Comparison of ENCODE assay signal across 20 mouse cellular contexts in genomic region chr9:99636776-99637175, GRCm38 (mm10). TPM values are rescaled to one million over a fixed set of nuclear protein-coding genes. Genes with fewer than 3 reads are reported as not detected.
DNase-seq lines count a peak whose midpoint lies in the region; ATAC-seq and TF ChIP-seq lines count a peak whose summit lies in the region.
"Had no signal": no experiment of that assay in that cellular context is flagged by ENCODE, and none has a peak within 500 bp of the region (broad histone marks: within the 10 kb centered on the region; RNA-seq: fewer than 3 reads in every experiment).

No protein-coding gene starts in this region.

- H3K36me3 ChIP-seq in midbrain, embryonic 11.5 days (ENCODE audit: control insufficient read depth, insufficient read depth, low read length), result peaks cover 13% of the 10 kb centered on the region; the same call in 1 of the 2 replicates
- peaks cover 87% of the 10 kb centered on the region for H3K36me3 ChIP-seq in midbrain, embryonic 10.5 days
- peaks cover 34% of the 10 kb centered on the region for H3K36me3 ChIP-seq in forebrain, embryonic 14.5 days (ENCODE audit: control insufficient read depth, insufficient read depth, low read length)
- no peaks in the 10 kb centered on the region; the same call in 1 of the 2 replicates for H3K36me3 ChIP-seq in hindbrain, postnatal 0 days (ENCODE audit: insufficient read depth, low read length)
- H3K36me3 ChIP-seq: liver, embryonic 15.5 days had no signal

- TF ChIP-seq CTCF in hindbrain, postnatal 0 days (IDR thresholded peaks at IDR 0.05; ENCODE audit: low read depth), result no peak

- no peak overlapping the region for H3K4me2 ChIP-seq in midbrain, embryonic 11.5 days
- no peak overlapping the region for H3K4me2 ChIP-seq in forebrain, embryonic 14.5 days (ENCODE audit: low read length)
- H3K4me2 ChIP-seq in hindbrain, postnatal 0 days (ENCODE audit: low read depth, low read length), result no peak overlapping the region
- H3K4me2 ChIP-seq: embryonic facial prominence, embryonic 15.5 days; intestine, embryonic 15.5 days; liver, embryonic 15.5 days had no signal

- 85% methylated on average over 1 of the region's 1 CpGs for WGBS in midbrain, embryonic 11.5 days
- WGBS in midbrain, embryonic 10.5 days, result 86% methylated on average over 1 of the region's 1 CpGs
- WGBS in forebrain, embryonic 14.5 days, result 88% methylated on average over 1 of the region's 1 CpGs
- 95% methylated on average over 1 of the region's 1 CpGs for WGBS in hindbrain, postnatal 0 days

- no peak overlapping the region for H3K27ac ChIP-seq in midbrain, embryonic 11.5 days (ENCODE audit: low read depth, low read length)
- no peak overlapping the region for H3K27ac ChIP-seq in midbrain, embryonic 10.5 days (replicated peaks)
- no peak overlapping the region for H3K27ac ChIP-seq in forebrain, embryonic 14.5 days (ENCODE audit: low read depth, low read length)
- H3K27ac ChIP-seq in hindbrain, postnatal 0 days, result no peak overlapping the region
- H3K27ac ChIP-seq: embryonic facial prominence, embryonic 15.5 days; intestine, embryonic 15.5 days; liver, embryonic 15.5 days; stomach, postnatal 0 days had no signal

- H3K9me3 ChIP-seq in midbrain, embryonic 11.5 days (ENCODE audit: control insufficient read depth, low read length), result no peaks in the 10 kb centered on the region
- H3K9me3 ChIP-seq in midbrain, embryonic 10.5 days (replicated peaks), result no peaks in the 10 kb centered on the region
- no peaks in the 10 kb centered on the region for H3K9me3 ChIP-seq in forebrain, embryonic 14.5 days (replicated peaks; ENCODE audit: control insufficient read depth, low read length)
- no peaks in the 10 kb centered on the region for H3K9me3 ChIP-seq in hindbrain, postnatal 0 days (ENCODE audit: low read length)
- H3K9me3 ChIP-seq: embryonic facial prominence, embryonic 15.5 days; intestine, embryonic 15.5 days; liver, embryonic 15.5 days had no signal

- H3K27me3 ChIP-seq in midbrain, embryonic 11.5 days (ENCODE audit: control insufficient read depth, insufficient read depth, low read length), result no peaks in the 10 kb centered on the region
- H3K27me3 ChIP-seq in midbrain, embryonic 10.5 days (ENCODE audit: low read depth, poor library complexity, severe bottlenecking), result no peaks in the 10 kb centered on the region
- no peaks in the 10 kb centered on the region for H3K27me3 ChIP-seq in forebrain, embryonic 14.5 days (replicated peaks; ENCODE audit: control insufficient read depth, insufficient read depth, low read length)
- no peaks in the 10 kb centered on the region for H3K27me3 ChIP-seq in hindbrain, postnatal 0 days (ENCODE audit: insufficient read depth, low read length)
- H3K27me3 ChIP-seq: embryonic facial prominence, embryonic 15.5 days; intestine, embryonic 15.5 days; liver, embryonic 15.5 days had no signal

- no peak overlapping the region for H3K4me3 ChIP-seq in midbrain, embryonic 11.5 days (ENCODE audit: low read depth, low read length)
- no peak overlapping the region for H3K4me3 ChIP-seq in midbrain, embryonic 10.5 days
- no peak overlapping the region for H3K4me3 ChIP-seq in forebrain, embryonic 14.5 days (ENCODE audit: low read depth, low read length)
- H3K4me3 ChIP-seq in hindbrain, postnatal 0 days (ENCODE audit: low read length), result no peak overlapping the region
- H3K4me3 ChIP-seq: embryonic facial prominence, embryonic 15.5 days; intestine, embryonic 15.5 days; liver, embryonic 15.5 days had no signal

- no peak overlapping the region for H3K9ac ChIP-seq in midbrain, embryonic 11.5 days (ENCODE audit: low read length)
- H3K9ac ChIP-seq in forebrain, embryonic 14.5 days (ENCODE audit: low read length), result no peak overlapping the region
- H3K9ac ChIP-seq in hindbrain, postnatal 0 days (replicated peaks; ENCODE audit: low read length), result no peak overlapping the region
- H3K9ac ChIP-seq: embryonic facial prominence, embryonic 15.5 days; intestine, embryonic 15.5 days; liver, embryonic 15.5 days had no signal

- peaks cover 9% of the 10 kb centered on the region for H3K4me1 ChIP-seq in midbrain, embryonic 11.5 days (ENCODE audit: control insufficient read depth, insufficient read depth, low read length)
- peaks cover 15% of the 10 kb centered on the region for H3K4me1 ChIP-seq in midbrain, embryonic 10.5 days
- H3K4me1 ChIP-seq in forebrain, embryonic 14.5 days (ENCODE audit: control insufficient read depth, insufficient read depth, low read length), result peaks cover 8% of the 10 kb centered on the region
- 0 out of 2 replicates have a peak, but pooled peaks cover 4% of the 10 kb centered on the region for H3K4me1 ChIP-seq in hindbrain, postnatal 0 days (ENCODE audit: insufficient read depth, low read length)
- H3K4me1 ChIP-seq: liver, embryonic 15.5 days had no signal

- ATAC-seq in midbrain, embryonic 11.5 days (ENCODE audit: low FRiP score), result peak; percentile 14; the same call in 1 of the 2 replicates
- peak; percentile 61 for ATAC-seq in forebrain, embryonic 14.5 days
- 0 out of 2 replicates have a peak, but pooled peaks have one; percentile 42 for ATAC-seq in hindbrain, postnatal 0 days
- no peak for ATAC-seq in megakaryocyte progenitor cell, adult 5-6 weeks (replicated peaks; ENCODE audit: poor library complexity)
- ATAC-seq: intestine, embryonic 15.5 days had no signal

- DNase-seq in midbrain, embryonic 11.5 days (ENCODE audit: low spot score, missing footprints), result peak; percentile 80
- no peak for DNase-seq in midbrain, embryonic 10.5 days (ENCODE audit: low spot score)
- peak; percentile 56 for DNase-seq in forebrain, embryonic 14.5 days (ENCODE audit: low spot score)
- peak; percentile 40 for DNase-seq in hindbrain, postnatal 0 days (ENCODE audit: low spot score)
- DNase-seq in retina, postnatal 1 day, result peak; percentile 48
- no peak for DNase-seq in right cerebral cortex, adult 18-20 months
- DNase-seq: adrenal gland, postnatal 10 days; cerebellum, postnatal 14 days; heart, adult 18-20 months; heart, postnatal 10 days; kidney, postnatal 10 days; left cerebral cortex, postnatal 4 days; lung, postnatal 4 days; thymus, postnatal 4 days had no signal

RNA-seq across cellular contexts. Expression of gene Dzip1l, which starts 7.5 kb away (rescaled TPM):
- 12.6 and 13.0 TPM in 2 replicates for polyA plus RNA-seq in midbrain, embryonic 11.5 days (2014; fragmentation: Nextera tagmentation; extraction: Ambion mirVana)
- 26.3 and 27.9 TPM in 2 replicates for polyA plus RNA-seq in midbrain, embryonic 10.5 days (2016; fragmentation: Nextera tagmentation; extraction: Ambion mirVana)
- polyA plus RNA-seq in forebrain, embryonic 14.5 days (2014; fragmentation: Nextera tagmentation; extraction: Ambion mirVana), result 6.4 and 7.2 TPM in 2 replicates
- 17.0 and 26.1 TPM in 2 replicates for total RNA-seq in hindbrain, postnatal 0 days (2014; rRNA removed)
- 8.1 and 8.5 TPM in 2 replicates for polyA plus RNA-seq in hindbrain, postnatal 0 days (2015; fragmentation: Nextera tagmentation; extraction: Ambion mirVana)
- total RNA-seq in megakaryocyte progenitor cell, adult 5-6 weeks (2015), result not detected in 2 replicates
- not detected in 2 replicates for total RNA-seq in megakaryocyte progenitor cell, adult 5-6 weeks (2017)

RNA-seq across cellular contexts. Expression of gene A4gnt, which starts 24.5 kb away (rescaled TPM):
- not detected in 2 replicates for polyA plus RNA-seq in midbrain, embryonic 11.5 days (2014; fragmentation: Nextera tagmentation; extraction: Ambion mirVana)
- not detected in 2 replicates for polyA plus RNA-seq in midbrain, embryonic 10.5 days (2016; fragmentation: Nextera tagmentation; extraction: Ambion mirVana)
- polyA plus RNA-seq in forebrain, embryonic 14.5 days (2014; fragmentation: Nextera tagmentation; extraction: Ambion mirVana), result not detected in 2 replicates
- not detected in 2 replicates for total RNA-seq in hindbrain, postnatal 0 days (2014; rRNA removed)
- polyA plus RNA-seq in hindbrain, postnatal 0 days (2015; fragmentation: Nextera tagmentation; extraction: Ambion mirVana), result not detected in 2 replicates
- total RNA-seq in megakaryocyte progenitor cell, adult 5-6 weeks (2015), result not detected in 2 replicates
- total RNA-seq in megakaryocyte progenitor cell, adult 5-6 weeks (2017), result not detected in 2 replicates
- total RNA-seq: adrenal gland, postnatal 10 days; heart, adult 18-20 months; heart, postnatal 10 days; layer of hippocampus, postnatal 10 days; left cerebral cortex, postnatal 4 days had no signal
- polyA plus RNA-seq: embryonic facial prominence, embryonic 15.5 days; liver, embryonic 15.5 days had no signal

Comparison
In these comparisons a context has a peak if more than half of its experiments do, and no peak if none do; other contexts are left out.
1. DNase-seq: peak in midbrain, embryonic 11.5 days (single experiment), forebrain, embryonic 14.5 days (single experiment), hindbrain, postnatal 0 days (single experiment) and retina, postnatal 1 day (single experiment); none in midbrain, embryonic 10.5 days (single experiment) and right cerebral cortex, adult 18-20 months (single experiment).